Mouse (Mus musculus) heart, adult 9 months (tissue): ENCODE data around the gene Fam166a.

Experiments used
- DNase-seq, 2 experiments: peaks; one replicate each; pipeline ENCODE4 v3.0.0; 2022; ENCODE audit warnings: low spot score in 2 of 2

The Fam166a gene

DNA sequence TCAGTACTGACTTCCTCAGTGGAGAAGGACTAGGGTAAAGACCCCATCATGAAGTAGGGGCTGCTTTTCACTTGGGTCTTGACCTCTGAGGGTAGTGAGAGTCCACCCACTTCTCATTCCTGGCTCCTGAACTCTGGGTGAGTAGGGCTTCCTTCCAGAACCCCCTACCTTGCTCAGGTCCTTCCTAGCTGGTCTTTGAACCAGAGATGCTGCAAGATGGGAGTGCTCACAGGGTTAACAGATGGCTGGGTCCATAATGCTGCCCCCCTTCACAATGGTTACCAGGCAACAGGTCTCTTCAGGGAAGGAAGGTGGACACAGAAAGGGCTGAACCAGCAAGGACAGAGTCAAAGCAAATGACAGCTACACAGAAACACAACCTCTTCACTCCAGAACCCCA is at the start of gene Fam166a:
Gene Fam166a (plus strand): TSS at position 301 of the 400 bp plus-strand sequence.
- no peak for DNase-seq

DNA sequence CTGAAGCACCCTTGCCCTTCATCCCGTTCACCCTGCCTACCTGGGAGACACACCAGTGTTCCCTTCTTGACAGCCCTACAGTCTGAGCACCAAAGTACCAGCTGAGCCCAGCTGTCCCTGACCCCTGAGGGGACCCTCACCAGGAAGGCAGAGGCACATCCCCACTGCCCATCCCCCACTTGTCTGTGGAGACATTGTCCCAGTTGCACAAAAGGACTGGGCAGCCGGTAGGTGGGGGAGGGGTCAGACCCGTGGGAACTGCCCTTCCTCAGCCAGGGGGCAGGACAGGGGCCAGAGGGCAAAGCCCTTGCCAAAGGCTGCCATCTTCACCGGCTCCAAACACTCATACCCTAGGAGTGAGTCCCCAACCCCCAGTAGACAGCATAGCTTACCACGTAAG is 48.8 kb upstream of the Fam166a start:
- no peak for DNase-seq

DNA sequence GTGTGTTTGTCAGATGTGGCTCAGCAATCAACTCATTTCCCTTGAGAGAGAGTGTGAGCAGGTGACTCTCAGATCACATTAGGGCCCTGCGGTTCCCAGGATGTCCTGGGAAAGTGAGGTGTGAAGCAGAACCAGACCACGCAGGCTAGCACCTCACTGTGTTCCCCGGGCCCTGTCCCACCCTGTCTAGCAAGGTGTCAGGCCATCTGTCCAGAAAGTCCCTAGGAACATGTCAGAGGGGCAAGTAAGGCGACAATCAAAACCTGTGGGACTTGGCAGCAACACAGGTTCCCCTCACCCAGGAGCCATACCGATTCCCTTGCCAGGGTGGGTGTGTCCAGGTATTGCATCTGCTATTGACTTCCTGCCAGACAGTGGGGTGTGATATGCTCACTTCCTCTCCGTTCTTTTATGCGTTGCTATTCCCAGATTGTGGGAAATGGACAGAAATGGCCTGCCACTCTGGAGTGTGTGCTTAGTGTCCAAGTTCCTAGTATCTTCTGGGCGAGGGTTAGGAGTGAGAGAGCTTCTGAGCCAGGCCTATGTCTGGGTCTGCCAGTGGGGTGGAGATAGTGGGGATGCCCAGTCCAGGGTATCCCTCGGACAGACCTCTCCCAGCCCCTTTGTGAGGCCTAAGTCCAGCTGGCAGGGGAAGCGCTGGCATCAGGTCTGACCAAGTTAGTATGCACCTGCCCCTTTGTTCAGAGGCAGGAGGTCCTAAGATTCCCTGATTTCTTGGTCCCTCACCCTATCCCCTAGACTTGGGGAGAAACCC is 48.0 kb upstream of the Fam166a start:
- no peak for DNase-seq

DNA sequence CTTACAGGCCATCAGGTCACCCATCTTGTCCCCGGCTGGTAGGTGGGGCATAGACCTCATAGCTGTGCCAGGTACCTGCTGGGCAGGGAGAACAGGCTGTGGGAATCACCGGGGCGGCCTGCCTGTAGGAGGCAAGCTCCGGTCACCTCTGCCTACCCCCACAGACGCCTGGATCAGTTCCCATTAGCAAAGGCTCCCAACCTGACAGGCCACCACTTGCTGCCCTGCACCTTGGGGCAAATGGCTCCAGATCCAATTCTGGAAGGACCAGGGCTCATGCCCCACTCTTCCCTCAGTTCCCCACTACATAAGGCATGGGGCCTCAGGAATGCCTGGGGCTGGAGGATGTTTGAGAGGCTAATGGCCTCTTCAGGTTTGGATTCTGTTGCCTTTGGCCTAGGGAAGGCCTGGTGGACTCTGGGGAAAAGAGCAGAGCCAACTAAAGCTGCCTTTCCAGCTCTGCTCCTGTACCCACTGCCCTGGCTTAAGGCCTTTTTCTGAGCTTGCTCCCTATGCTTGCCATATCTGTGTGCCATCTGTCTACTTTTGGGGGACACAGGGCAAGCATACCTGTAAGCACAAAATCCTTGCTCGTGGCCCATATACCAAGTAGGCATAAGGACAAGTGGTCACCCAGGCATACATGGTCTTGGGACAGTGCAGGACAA is 47.3 kb upstream of the Fam166a start:
- no peak for DNase-seq

DNA sequence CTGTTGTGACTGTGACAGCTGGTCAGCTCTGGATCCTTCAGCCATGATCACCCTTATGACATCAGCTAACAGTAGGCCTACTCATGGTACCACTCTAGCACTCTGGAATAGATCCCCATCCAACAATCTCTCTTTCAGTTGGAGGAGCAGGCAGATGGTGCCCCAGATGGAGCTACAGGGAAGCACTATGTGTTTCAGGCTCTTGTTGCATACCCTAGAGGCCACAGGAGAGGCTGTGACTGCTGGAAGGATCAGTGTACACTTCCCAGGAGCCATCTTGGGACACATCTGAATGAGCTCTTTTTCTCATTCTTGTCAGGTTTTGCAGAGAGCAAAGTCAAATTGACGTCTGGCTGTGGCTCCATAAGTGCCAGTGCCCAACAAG is 46.8 kb upstream of the Fam166a start:
- DNase-seq = no peak

DNA sequence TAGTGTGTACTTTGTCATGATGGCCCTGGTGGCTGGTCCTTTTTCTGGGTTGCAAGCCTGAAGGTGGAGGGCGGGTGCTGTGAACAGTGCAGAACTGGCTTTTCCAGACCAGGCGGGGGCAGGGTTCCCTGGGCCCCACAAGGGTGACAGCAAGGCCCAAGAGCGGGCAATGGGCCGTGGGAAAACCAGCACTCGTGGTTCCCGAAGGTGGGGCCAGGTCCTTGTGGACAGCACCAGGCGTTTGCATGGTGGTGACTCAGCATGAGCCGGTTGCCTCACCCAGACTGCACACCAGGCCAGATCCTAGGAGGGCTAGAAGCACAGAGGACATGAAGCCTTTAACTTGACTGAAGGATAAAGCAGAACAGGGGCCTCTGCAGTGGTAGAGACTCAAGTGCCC is 45.9 kb upstream of the Fam166a start:
- no peak for DNase-seq

DNA sequence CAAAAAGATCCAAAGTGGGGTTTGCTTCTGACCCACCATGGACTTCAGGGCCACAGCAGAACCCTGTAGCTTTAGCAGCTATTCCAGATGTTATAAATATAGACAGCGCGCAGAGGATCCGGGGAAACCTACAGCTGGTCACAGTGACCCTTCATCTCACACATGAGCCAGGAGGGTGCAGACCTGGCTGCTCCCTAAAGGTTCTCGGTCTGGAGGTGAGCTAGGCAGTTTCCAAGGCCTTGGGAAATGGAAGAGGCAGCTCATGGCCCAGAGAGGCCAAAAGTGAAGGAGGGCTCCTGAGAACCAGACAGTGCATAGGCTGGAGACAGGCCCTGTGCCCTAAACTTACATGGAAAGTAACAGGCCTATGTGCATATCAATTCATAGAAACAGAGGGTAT is 44.7 kb upstream of the Fam166a start:
- DNase-seq = no peak

DNA sequence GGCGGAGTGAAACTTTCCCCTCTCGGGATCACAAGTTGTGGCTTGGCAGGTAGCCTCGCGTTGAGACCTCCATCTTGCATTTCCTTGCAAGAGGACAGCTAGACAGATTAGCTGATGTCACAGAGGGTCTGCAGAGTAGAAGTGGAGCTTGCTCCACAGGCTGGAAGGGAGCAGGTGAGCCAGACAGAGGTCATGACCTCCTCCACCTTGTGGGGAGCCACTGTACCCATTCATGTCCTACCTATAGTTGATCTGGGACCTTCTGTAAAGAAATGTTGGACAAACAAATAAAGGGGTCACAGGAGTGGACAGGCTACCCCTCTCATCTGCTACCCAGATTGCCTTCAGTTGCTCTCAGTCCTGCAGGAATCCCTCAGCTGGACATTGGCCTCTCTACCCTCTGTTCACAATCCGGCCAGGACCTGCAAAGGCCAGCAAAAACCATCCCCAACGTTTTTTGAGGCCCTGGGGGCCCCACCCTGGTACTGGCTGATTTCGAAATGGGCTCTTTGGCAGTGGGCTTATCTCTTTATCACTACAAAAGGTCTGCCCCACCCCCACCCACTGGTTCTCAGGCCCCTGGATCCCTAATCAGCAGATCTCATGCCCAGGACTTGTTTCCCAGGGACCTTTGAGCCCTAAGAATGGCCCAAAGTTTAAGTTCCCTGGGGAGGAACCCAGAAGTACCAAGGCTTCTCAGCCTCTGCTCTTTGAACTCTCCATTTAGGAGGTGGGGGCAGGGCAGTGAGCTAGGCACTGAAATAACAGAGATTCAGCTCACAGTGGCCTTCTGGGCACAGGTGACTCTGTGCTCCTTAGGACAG is 43.5 kb upstream of the Fam166a start:
- DNase-seq = no peak

DNA sequence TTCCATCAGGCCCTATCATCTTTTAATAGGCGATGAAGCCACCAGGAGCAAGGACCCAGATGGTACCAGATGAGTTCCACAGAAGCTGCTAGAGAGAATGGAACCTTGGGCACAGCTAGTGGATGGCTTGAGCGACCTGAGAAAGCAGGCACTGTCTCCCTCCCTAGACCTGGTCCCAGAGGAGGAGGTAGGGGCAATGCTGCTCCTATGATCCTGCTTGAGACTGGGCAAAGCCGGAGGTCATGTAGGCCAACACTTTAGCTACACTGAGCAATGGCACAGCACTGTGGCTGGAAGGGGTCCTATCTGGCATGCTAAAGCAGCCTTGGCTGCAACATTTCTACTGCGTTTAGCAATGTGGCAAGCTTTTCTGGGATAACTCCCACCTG is 42.9 kb upstream of the Fam166a start:
- no peak for DNase-seq

DNA sequence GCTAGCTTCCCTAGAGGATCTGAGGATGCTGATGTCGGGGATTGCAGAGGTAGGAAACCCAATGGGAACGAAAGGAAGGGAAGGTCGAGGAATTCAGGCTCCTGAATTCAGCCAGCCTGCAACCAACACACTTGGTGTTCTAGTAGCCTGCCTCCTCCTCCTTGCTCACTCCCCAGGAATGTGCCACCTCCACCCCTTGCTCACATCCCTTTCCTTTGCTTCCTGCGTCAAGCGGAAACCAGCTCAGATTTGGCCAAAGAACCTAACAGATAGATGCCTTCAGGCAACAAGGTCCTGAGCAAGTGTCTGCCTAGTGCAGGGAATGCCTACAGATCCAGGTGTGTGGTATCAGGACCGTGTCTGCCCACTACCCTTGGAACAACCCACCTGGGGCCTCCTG is 42.0 kb upstream of the Fam166a start:
- peak in 1 of 2 experiments; percentile 74 for DNase-seq

DNA sequence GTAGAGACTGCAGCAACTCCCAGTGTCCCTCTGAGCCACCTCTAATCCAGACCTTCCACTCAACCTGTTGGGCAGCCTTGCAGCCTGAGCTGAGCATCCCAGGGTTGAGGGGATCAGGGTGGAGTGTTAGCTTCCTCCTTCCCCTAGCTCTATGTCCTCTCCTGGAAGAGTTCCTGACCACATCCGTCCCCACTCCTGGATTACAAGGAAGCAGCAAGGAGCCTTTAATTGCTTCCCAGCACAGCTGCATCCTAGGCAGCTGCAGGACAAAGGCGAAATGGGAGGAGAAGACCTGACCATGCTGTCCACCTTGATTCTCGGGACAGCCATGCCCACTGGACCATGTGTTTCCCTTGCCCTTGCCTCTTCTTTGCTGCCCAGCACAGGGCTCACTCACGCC is 41.5 kb upstream of the Fam166a start:
- DNase-seq = peak in 1 of 2 experiments; percentile 70

DNA sequence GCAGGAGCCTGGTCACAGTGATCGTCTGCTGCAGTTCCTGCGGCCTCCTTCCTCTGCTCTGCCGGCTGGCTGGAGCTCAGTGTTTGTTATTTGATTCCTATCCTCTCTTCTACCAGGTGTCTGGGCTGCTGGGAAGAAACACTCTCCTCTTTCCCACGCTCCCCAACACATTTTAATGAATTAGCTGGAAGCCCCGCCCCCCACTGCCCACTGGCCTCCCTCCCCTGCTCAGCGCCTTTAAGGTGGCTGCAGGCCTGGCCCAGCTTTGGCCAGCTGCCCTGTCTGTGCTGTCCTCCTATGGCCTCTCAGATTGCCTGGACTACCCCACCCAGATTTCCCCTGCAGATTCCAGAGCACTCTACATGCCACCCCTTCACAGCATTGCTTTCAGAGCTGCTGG is 40.9 kb upstream of the Fam166a start:
- DNase-seq = peak in 1 of 2 experiments; percentile 62

DNA sequence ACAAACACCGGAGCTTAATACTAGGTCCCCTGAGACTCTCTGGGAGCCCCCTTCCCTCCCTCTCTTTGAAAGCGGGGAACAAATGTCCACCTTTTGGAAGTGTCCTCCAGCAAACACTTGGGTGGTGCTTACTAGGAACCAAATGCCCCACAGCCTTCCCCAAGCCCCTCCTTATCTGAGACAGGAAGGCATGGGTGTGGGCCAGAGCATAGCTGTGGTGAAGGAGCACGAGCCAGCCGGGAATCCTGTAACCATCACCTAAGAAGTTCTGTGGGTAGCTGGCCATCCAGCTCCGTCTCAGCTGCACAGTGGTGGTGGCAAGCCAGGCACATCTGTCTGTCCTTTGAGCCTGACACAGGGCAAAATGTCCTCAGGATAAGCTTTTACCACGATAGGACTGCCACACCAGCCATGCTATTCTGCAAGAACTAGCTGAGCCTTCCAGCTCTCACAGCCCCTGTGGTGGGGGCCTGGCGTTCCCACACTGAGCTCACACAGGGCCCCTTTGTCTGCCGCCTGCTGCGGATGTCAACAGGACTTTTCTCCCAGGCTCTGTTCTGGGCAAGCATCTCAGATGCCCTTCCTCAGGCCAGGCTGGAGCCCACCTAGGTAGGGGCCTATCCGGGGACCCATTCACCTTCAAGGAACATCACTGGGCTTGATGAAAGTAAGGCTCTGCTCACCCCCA is 40.1 kb upstream of the Fam166a start:
- DNase-seq = no peak

DNA sequence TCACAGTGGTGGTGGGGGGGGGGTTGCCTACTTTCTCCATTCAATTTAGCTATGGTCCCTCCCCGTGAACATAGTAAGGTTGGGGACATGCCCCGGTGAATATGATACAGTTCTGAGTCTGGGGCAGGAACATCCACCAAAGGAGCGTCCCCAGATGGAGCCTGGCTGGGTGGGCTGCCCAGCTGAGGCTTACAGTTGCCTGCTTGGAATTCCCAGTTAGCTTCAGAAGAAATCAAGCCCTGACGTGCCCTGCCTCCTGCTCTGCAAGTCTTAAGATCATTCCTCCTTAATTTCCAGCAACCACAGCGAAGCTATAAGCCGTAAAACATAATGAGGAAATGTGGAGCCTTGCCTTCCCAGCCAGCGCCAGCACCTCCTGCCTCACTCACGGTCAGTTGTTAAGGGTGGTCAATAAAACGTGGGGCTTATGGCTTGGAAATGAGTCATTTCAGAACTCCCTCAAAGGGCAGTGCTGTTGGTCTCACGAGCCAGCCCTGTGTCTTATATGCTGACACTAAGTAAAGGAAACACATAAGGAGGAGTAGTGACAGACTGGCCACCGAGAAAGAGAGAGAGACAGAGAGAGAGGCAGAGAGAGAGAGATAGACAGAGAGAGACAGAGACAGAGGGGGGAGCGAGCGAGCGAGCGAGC is 38.9 kb upstream of the Fam166a start:
- DNase-seq = no peak

DNA sequence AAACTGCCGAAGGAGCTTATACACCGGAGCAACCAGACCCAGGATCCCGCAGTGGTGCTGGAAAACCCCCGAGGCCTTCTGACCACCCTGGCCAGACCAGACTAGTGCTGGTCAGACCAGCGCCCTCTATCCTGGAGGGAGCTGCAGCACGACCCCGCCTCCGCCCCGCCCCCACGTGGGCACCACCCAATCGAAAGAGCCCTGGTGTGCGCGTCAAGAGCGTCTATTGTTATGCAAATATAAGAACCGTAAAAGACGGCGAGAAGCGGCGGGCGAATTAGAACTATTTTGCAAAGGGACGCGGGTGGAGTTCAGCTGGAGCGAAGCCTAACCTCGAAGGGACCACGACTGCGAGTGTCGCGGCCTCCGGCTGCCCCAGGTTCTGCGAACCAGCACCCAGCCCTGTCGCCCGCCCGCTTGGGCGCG is 38.1 kb upstream of the Fam166a start, which contains the start of gene Nrarp:
Gene Nrarp (plus strand): TSS at position 281 of the 426 bp plus-strand sequence.
- peak; percentile 92 to 93 for DNase-seq

DNA sequence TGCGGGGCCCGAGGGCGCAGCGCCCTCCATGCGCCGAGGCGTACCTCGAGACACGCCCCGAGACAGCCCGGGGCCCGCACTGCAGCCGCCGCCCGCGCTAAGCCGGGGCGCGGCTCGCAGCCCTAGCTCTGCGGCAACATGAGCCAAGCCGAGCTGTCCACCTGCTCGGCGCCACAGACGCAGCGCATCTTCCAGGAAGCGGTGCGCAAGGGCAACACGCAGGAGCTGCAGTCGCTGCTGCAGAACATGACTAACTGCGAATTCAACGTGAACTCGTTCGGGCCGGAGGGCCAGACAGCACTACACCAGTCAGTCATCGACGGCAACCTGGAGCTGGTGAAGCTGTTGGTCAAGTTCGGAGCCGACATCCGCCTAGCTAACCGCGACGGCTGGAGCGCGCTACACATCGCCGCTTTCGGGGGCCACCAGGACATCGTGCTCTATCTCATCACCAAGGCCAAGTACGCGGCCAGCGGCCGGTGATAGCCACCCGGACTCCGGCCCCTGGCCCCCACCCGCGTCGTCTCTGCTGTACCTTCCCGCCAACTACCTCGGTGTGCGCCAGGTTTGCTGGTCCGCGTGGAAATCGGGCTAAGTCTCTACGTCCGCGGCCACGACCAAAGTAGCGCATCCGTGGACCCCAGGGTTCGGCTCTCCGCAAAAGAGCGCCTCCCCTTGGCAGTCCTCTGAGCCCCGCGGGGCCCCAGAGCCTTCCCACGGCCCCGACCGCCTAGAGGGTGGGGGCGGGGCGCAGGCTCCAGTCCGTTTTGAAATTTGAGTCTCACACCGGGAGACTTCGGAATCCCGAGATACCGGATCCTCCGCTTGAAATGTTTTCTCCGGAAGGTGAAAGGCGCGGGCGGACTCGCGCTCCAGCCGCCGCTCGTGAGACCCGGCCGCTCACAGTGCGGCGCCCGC is 37.3 kb upstream of the Fam166a start:
- no peak for DNase-seq

DNA sequence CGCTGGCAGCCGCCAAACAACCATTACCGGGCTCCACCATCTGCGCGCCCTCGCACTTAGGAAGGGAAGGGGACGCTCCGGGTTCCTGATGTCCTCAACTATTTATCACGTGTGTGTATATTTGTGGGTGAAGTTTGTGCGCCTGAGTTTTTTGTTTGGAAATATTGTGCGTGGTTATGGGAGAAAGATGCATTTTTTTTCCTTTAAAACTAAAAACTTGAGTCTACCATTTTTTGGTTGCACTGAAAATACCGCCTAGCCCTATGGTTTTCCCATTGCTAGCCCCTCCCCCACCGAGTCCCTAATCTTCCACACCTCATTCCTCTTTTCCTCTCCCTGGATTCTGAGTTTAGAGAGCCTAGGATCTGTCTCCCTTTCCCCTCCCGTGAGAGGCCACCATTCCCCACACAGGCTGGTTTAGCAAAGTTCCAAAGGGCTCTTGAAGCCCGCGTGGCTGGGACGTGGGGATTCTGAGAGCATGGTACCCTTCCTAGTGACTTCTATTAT is 36.6 kb upstream of the Fam166a start:
- no peak for DNase-seq

DNA sequence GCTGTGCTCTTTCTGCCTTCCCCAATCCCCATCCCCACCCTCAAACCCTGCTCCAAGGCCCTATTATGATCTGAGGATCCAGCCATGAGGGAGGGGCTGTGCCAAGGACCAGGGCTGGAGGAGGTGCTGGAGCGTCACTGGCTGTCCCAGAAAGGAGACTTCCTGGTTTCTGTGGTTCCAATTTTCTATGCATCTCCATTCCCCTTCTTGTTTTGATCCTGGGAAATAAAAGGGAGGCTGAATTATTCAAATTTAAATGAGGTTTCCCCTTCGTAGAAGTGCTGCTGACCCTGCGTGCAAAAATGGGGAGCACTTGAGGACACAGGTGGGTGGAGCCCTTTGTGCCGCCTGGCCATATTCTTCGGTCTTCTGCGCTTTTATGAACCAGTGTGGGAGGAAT is 35.9 kb upstream of the Fam166a start:
- no peak for DNase-seq

DNA sequence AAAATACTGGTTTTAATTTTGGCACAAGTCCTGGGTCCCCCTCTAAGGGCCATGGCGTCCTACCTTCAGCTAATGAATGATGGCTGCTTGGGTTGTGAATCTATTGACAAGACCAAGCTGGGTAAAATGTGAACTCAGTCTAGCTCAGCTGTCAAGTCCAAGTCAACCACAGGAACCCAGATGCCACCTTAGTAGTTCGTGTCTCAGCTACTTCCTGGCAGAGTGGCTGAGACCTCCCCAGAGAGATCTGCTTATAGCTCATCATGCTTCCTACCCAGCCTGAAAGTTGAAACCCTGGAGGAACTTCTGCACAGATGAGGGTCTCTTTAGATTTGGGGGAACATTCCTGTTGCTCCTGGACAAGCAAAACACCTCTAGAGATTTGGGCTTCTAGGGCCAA is 35.2 kb upstream of the Fam166a start:
- DNase-seq = no peak

DNA sequence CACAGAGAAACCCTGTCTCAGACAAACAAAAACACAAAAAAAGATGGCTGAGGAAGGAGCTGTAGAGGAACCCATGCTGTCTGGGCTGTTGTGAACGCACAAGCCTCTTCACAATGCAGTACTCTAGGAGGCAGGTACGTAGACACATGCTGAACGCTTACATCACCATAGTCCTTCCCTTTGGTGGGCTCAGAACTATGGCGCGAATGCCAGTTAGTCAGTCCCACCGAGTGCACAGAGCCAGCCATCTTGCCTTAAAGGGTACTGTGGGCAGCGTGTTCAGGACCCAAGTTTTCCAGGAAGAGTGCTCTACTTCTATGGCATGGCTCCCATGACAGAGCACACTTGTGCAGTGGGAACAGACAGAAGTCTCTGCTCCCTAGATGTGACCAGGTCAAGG is 34.0 kb upstream of the Fam166a start:
- DNase-seq = no peak
